In genomic region chr8:122697586-122697985, GRCm38 (mm10) we compare ENCODE assay signal across 8 mouse cellular contexts. TPM values are rescaled to one million over a fixed set of nuclear protein-coding genes. Genes with fewer than 3 reads are reported as not detected.
DNase-seq lines count a peak whose midpoint lies in the region; ATAC-seq and TF ChIP-seq lines count a peak whose summit lies in the region.
"Had no signal": no experiment of that assay in that cellular context is flagged by ENCODE, and none has a peak within 500 bp of the region (broad histone marks: within the 10 kb centered on the region; RNA-seq: fewer than 3 reads in every experiment).

No protein-coding gene starts in this region.

- no peaks in the 10 kb centered on the region for H3K9me3 ChIP-seq in kidney, embryonic 16.5 days (ENCODE audit: low read length)
- no peaks in the 10 kb centered on the region for H3K9me3 ChIP-seq in CH12.LX (replicated peaks; ENCODE audit: low read length)
- H3K9me3 ChIP-seq in G1E (replicated peaks) = no peaks in the 10 kb centered on the region
- no peaks in the 10 kb centered on the region for H3K9me3 ChIP-seq in liver, embryonic 12.5 days (replicated peaks)
- no peaks in the 10 kb centered on the region for H3K9me3 ChIP-seq in hindbrain, embryonic 12.5 days (replicated peaks)

- no peaks in the 10 kb centered on the region for H3K27me3 ChIP-seq in kidney, embryonic 16.5 days (ENCODE audit: insufficient read depth, low read length)
- H3K27me3 ChIP-seq in CH12.LX (replicated peaks) (no peaks in the 10 kb centered on the region), G1E (ENCODE audit: insufficient read depth, low read length) (no peaks in the 10 kb centered on the region)
- H3K27me3 ChIP-seq in liver, embryonic 12.5 days (replicated peaks) = peaks cover 4% of the 10 kb centered on the region; the same call in 1 of the 2 replicates
- 0 out of 2 replicates have a peak, but pooled peaks cover 15% of the 10 kb centered on the region for H3K27me3 ChIP-seq in hindbrain, embryonic 12.5 days

- DNase-seq in kidney, postnatal 4 days = no peak
- no peak for DNase-seq in CH12.LX (ENCODE audit: extremely low read depth)
- DNase-seq in G1E (ENCODE audit: low spot score) = no peak
- no peak for DNase-seq in layer of hippocampus, adult 9-10 months (ENCODE audit: low spot score)
- DNase-seq: gastrocnemius, postnatal 25 days had no signal

- peaks cover 19% of the 10 kb centered on the region for H3K79me2 ChIP-seq in CH12.LX (replicated peaks; ENCODE audit: control insufficient read depth, extremely low read depth, insufficient read depth, poor library complexity, severe bottlenecking)

- H3K36me3 ChIP-seq in kidney, embryonic 16.5 days (ENCODE audit: insufficient read depth, low read length) = no peaks in the 10 kb centered on the region
- H3K36me3 ChIP-seq in CH12.LX (replicated peaks in 1 of 2; ENCODE audit: control insufficient read depth in 1 of 2, insufficient read depth in 1 of 2, low read length in 1 of 2) (peaks cover 0 to 40% of the 10 kb centered on the region in 2 experiments), G1E (replicated peaks) (peaks cover 57% of the 10 kb centered on the region)
- H3K36me3 ChIP-seq in liver, embryonic 12.5 days = peaks cover 33% of the 10 kb centered on the region
- H3K36me3 ChIP-seq in hindbrain, embryonic 12.5 days = no peaks in the 10 kb centered on the region

- no peak for TF ChIP-seq RAD21 in CH12.LX (IDR thresholded peaks at IDR 0.05; ENCODE audit: low read depth, low read length)

- ATAC-seq in kidney, embryonic 16.5 days (ENCODE audit: low FRiP score, low TSS enrichment) = no peak
- no peak for ATAC-seq in G1E (ENCODE audit: extremely low read depth, insufficient number of reproducible peaks, low FRiP score, poor library complexity, severe bottlenecking)
- no peak for ATAC-seq in liver, embryonic 12.5 days
- no peak for ATAC-seq in hindbrain, embryonic 12.5 days (ENCODE audit: low FRiP score)

- no peak for TF ChIP-seq POLR2A in CH12.LX (IDR thresholded peaks at IDR 0.05; ENCODE audit: low read depth, low read length)

- in situ Hi-C loops in CH12.LX (cut with MboI; ENCODE audit: low pct_ligation_motif_present, low pct_unique_long_range_greater_than_20kb, low sequenced_read_pairs) = loop anchor here (5.0 kb wide), 1 partner anchor 120 kb away; no protein-coding TSS in a partner anchor

- peaks cover 5% of the 10 kb centered on the region; the same call in 1 of the 2 replicates for H3K4me1 ChIP-seq in kidney, embryonic 16.5 days (ENCODE audit: insufficient read depth, low read length)
- peaks cover 64 to 79% of the 10 kb centered on the region in 2 experiments for H3K4me1 ChIP-seq in CH12.LX (ENCODE audit: control insufficient read depth in 1 of 2, insufficient read depth in 2 of 2)
- peaks cover 96% of the 10 kb centered on the region for H3K4me1 ChIP-seq in G1E (ENCODE audit: insufficient read depth, low read depth, low read length)
- H3K4me1 ChIP-seq in liver, embryonic 12.5 days = peaks cover 100% of the 10 kb centered on the region
- peaks cover 10% of the 10 kb centered on the region; the same call in 1 of the 2 replicates for H3K4me1 ChIP-seq in hindbrain, embryonic 12.5 days

- TF ChIP-seq CTCF in CH12.LX (conservative IDR thresholded peaks at IDR 0.05 in 1 of 2, IDR thresholded peaks at IDR 0.05 in 1 of 2; ENCODE audit: low read depth in 2 of 2, low read length in 2 of 2) (no peak), G1E (IDR thresholded peaks at IDR 0.05; ENCODE audit: low read depth, low read length) (no peak)

- no peak overlapping the region for H3K9ac ChIP-seq in kidney, embryonic 16.5 days (replicated peaks; ENCODE audit: low read length)
- H3K9ac ChIP-seq in CH12.LX (ENCODE audit: insufficient read depth, low read depth) = peak overlapping the region; percentile 59
- peak overlapping the region; percentile 80 for H3K9ac ChIP-seq in liver, embryonic 12.5 days
- no peak overlapping the region for H3K9ac ChIP-seq in hindbrain, embryonic 12.5 days

- H3K4me2 ChIP-seq in kidney, embryonic 16.5 days (replicated peaks; ENCODE audit: low read depth, low read length) = peak overlapping the region; percentile 38
- peak overlapping the region; percentile 61 for H3K4me2 ChIP-seq in CH12.LX (ENCODE audit: insufficient read depth, low read depth, poor library complexity, severe bottlenecking)
- peak overlapping the region; percentile 82 for H3K4me2 ChIP-seq in liver, embryonic 12.5 days
- H3K4me2 ChIP-seq in hindbrain, embryonic 12.5 days (replicated peaks) = no peak overlapping the region

- dilution Hi-C loops in CH12.LX (cut with MboI; ENCODE audit: extremely low pct_ligation_motif_present, extremely low pct_unique_long_range_greater_than_20kb, low sequenced_read_pairs) = no loop called here

- TF ChIP-seq EP300 in CH12.LX (IDR thresholded peaks at IDR 0.05; ENCODE audit: low read length) = no peak

- WGBS in kidney, embryonic 16.5 days = 55% methylated on average over 6 of the region's 6 CpGs
- WGBS in liver, embryonic 12.5 days (ENCODE audit: insufficient replicate concordance) = 20% methylated on average over 6 of the region's 6 CpGs
- WGBS in hindbrain, embryonic 12.5 days = 85% methylated on average over 6 of the region's 6 CpGs

- no peak overlapping the region for H3K4me3 ChIP-seq in kidney, embryonic 16.5 days (ENCODE audit: low read length)
- H3K4me3 ChIP-seq in CH12.LX (replicated peaks in 1 of 3; ENCODE audit: low read depth in 2 of 3, low read length in 2 of 3, poor library complexity in 1 of 3) = peak overlapping the region; percentile 69 to 72 (median 69)
- peak overlapping the region; percentile 77 for H3K4me3 ChIP-seq in G1E (ENCODE audit: low read depth, low read length)
- peak overlapping the region; percentile 70 for H3K4me3 ChIP-seq in liver, embryonic 12.5 days
- H3K4me3 ChIP-seq in hindbrain, embryonic 12.5 days = no peak overlapping the region

- no peak overlapping the region for H3K27ac ChIP-seq in kidney, embryonic 16.5 days (ENCODE audit: low read length)
- peak overlapping the region; percentile 98; the same call in 1 of the 2 replicates for H3K27ac ChIP-seq in CH12.LX (ENCODE audit: insufficient read depth, low read depth)
- peak overlapping the region; percentile 84 for H3K27ac ChIP-seq in liver, embryonic 12.5 days
- H3K27ac ChIP-seq in hindbrain, embryonic 12.5 days = no peak overlapping the region

TF ChIP-seq in CH12.LX, 34 proteins besides CTCF, POLR2A, EP300 and RAD21:
- 0 out of 2 replicates have a peak, but pooled peaks have one; percentile 18 for TF ChIP-seq CHD1 (IDR thresholded peaks at IDR 0.05; ENCODE audit: low read depth, low read length)
- no peak for TF ChIP-seq CHD2 (IDR thresholded peaks at IDR 0.05; ENCODE audit: low read length)

RNA-seq across cellular contexts. Expression of gene Cbfa2t3, which starts 1.3 kb away (rescaled TPM):
- 3.5 and 4.5 TPM in 2 replicates for polyA plus RNA-seq in kidney, embryonic 16.5 days (2015; fragmentation: Nextera tagmentation; extraction: Ambion mirVana)
- total RNA-seq in CH12.LX (2012; rRNA removed) (2.1 and 3.4 TPM in 2 replicates), CH12.LX (2014; rRNA removed) (0.43 and 0.47 TPM in 2 replicates), G1E (2014; fragmentation: Nextera tagmentation) (99.0 and 106 TPM in 2 replicates), G1E (2017) (18.8 and 19.9 TPM in 2 replicates)
- polyA plus RNA-seq in CH12.LX (2012; ENCODE audit: insufficient read length, low read depth) (16.5 and 22.6 TPM in 2 replicates), G1E (2012) (287 TPM in 2 replicates)
- 7.7 and 8.0 TPM in 2 replicates for polyA plus RNA-seq in liver, embryonic 12.5 days (2016; fragmentation: Nextera tagmentation; extraction: Ambion mirVana)
- polyA plus RNA-seq in hindbrain, embryonic 12.5 days (2016; fragmentation: Nextera tagmentation; extraction: Ambion mirVana) = 17.1 and 17.3 TPM in 2 replicates

Comparison
In these comparisons a context has a peak if more than half of its experiments do, and no peak if none do; other contexts are left out.
1. H3K27ac ChIP-seq: peak in CH12.LX (single experiment) and liver, embryonic 12.5 days (single experiment); none in kidney, embryonic 16.5 days (single experiment) and hindbrain, embryonic 12.5 days (single experiment).
2. H3K4me3 ChIP-seq: peak in CH12.LX (3 of 3), G1E (single experiment) and liver, embryonic 12.5 days (single experiment); none in kidney, embryonic 16.5 days (single experiment) and hindbrain, embryonic 12.5 days (single experiment).
3. H3K9ac ChIP-seq: peak in CH12.LX (single experiment) and liver, embryonic 12.5 days (single experiment); none in kidney, embryonic 16.5 days (single experiment) and hindbrain, embryonic 12.5 days (single experiment).
4. RNA of gene Cbfa2t3, which starts 1.3 kb away (polyA plus RNA-seq): 287 TPM in G1E; 16.5 to 22.6 TPM in CH12.LX, 17.1 to 17.3 TPM in hindbrain, embryonic 12.5 days, 7.7 to 8.0 TPM in liver, embryonic 12.5 days and 3.5 to 4.5 TPM in kidney, embryonic 16.5 days; every median in the first group is over 10 times any median in the second.